Mouse (Mus musculus) neural tube, embryonic 14.5 days (tissue): ENCODE data around the gene Kcnh5. TPM values are rescaled to one million over a fixed set of nuclear protein-coding genes. Genes with fewer than 3 reads are reported as not detected.

Source experiments
- ATAC-seq: fragments of 200-750 bp; cut with Nextera tagmentation; 2 replicates; pipeline ENCODE4 v1.8.0; 2017; ENCODE audit warnings: low read depth, mild to moderate bottlenecking, moderate TSS enrichment, moderate library complexity
- H3K27ac ChIP-seq: fragments of 300-500 bp; sonication (generic); 2 replicates; pipeline ENCODE4 v1.5.1; 2014; ENCODE audit warnings: low read depth, mild to moderate bottlenecking, control low read depth, low read length, moderate library complexity, mixed read lengths
- H3K27me3 ChIP-seq: fragments of 300-500 bp; sonication (generic); 2 replicates; pipeline ENCODE4 v1.6.1; 2014; ENCODE audit warnings: low read length; ENCODE audit not compliant: control insufficient read depth, insufficient read depth
- H3K36me3 ChIP-seq: fragments of 300-500 bp; sonication (generic); 2 replicates; pipeline ENCODE4 v1.6.1; 2014; ENCODE audit warnings: low read length, mixed read lengths; ENCODE audit not compliant: control insufficient read depth, insufficient read depth
- H3K4me1 ChIP-seq: fragments of 300-500 bp; sonication (generic); 2 replicates; pipeline ENCODE4 v1.6.1; 2014; ENCODE audit warnings: low read length; ENCODE audit not compliant: control insufficient read depth, insufficient read depth
- H3K4me2 ChIP-seq: fragments of 300-500 bp; sonication (generic); 2 replicates; pipeline ENCODE4 v1.6.1; 2014; ENCODE audit warnings: mild to moderate bottlenecking, low read depth, low read length, control low read depth
- H3K4me3 ChIP-seq: fragments of 300-500 bp; sonication (generic); 2 replicates; pipeline ENCODE4 v1.5.1; 2014; ENCODE audit warnings: low read depth, low read length, control low read depth, mixed read lengths
- H3K9ac ChIP-seq: fragments of 300-500 bp; sonication (generic); replicated peaks from 2 replicates; pipeline ENCODE4 v1.6.1; 2014; ENCODE audit warnings: low read depth, mild to moderate bottlenecking, control low read depth, low read length, mixed read lengths
- H3K9me3 ChIP-seq: fragments of 300-500 bp; sonication (generic); 2 replicates; pipeline ENCODE4 v1.6.1; 2016; ENCODE audit warnings: low read length; ENCODE audit not compliant: control insufficient read depth
- WGBS: fragments of 180-500 bp; shearing (Covaris S2); extraction: QIAGEN DNeasy Blood & Tissue Kit; methylation state at CpG from one replicate; pipeline ENCODE4 v1.1.7; 2014; 5-methylcytosine and 5-hydroxymethylcytosine counted together
- polyA plus RNA-seq: library from polyadenylated mRNA; unstranded; fragments of >200 nt; fragmentation: Nextera tagmentation; extraction: Ambion mirVana; gene quantifications from 2 replicates; pipeline ENCODE4 v1.2.1, GENCODE M21; 2014

Kcnh5 gene
- polyA plus RNA-seq, 1 experiment from 2014 or later: 6.3 TPM

GRCm38 (mm10) chr12:74898211-74898610 lies 278.9 kb downstream of the Kcnh5 start:
- ATAC-seq: no peak
- Histone ChIP-seq H3K4me3 (no peak overlapping the region), H3K4me2 (no peak overlapping the region), H3K4me1 (no peaks in the 10 kb centered on the region), H3K9ac (no peak overlapping the region), H3K27ac (no peak overlapping the region), H3K36me3 (no peaks in the 10 kb centered on the region), H3K9me3 (no peaks in the 10 kb centered on the region), H3K27me3 (no peaks in the 10 kb centered on the region)
- WGBS: 92% methylated on average over 9 of the region's 9 CpGs

- 90% methylated on average over 11 of the region's 11 CpGs for WGBS
These were observed 282.2 kb downstream of the Kcnh5 start for GRCm38 (mm10) chr12:74894870-74895423.

GRCm38 (mm10) chr12:74889419-74889818 lies 287.7 kb downstream of the Kcnh5 start:
- no peak overlapping the region for H3K4me3 ChIP-seq
- H3K27me3 ChIP-seq: no peaks in the 10 kb centered on the region
- ATAC-seq: no peak
- 66% methylated on average over 3 of the region's 3 CpGs for WGBS
- H3K9me3 ChIP-seq: no peaks in the 10 kb centered on the region
- H3K9ac ChIP-seq: no peak overlapping the region
- no peak overlapping the region for H3K27ac ChIP-seq
- H3K4me2 ChIP-seq: no peak overlapping the region
- H3K36me3 ChIP-seq: no peaks in the 10 kb centered on the region
- no peaks in the 10 kb centered on the region for H3K4me1 ChIP-seq

More at GRCm38 (mm10) chr12:74894870-74895423, 282.2 kb downstream of the Kcnh5 start:
- no peak for ATAC-seq
- no peaks in the 10 kb centered on the region for H3K9me3 ChIP-seq
- H3K27me3 ChIP-seq: no peaks in the 10 kb centered on the region
- no peak overlapping the region for H3K9ac ChIP-seq
- no peak overlapping the region for H3K4me2 ChIP-seq
- H3K4me3 ChIP-seq: no peak overlapping the region
- H3K4me1 ChIP-seq: no peaks in the 10 kb centered on the region
- H3K27ac ChIP-seq: no peak overlapping the region
- no peaks in the 10 kb centered on the region for H3K36me3 ChIP-seq

- no peak for ATAC-seq
- H3K9ac ChIP-seq: no peak overlapping the region
- no peak overlapping the region for H3K4me2 ChIP-seq
- H3K9me3 ChIP-seq: no peaks in the 10 kb centered on the region
- no peaks in the 10 kb centered on the region for H3K36me3 ChIP-seq
- H3K27ac ChIP-seq: no peak overlapping the region
- H3K27me3 ChIP-seq: no peaks in the 10 kb centered on the region
- H3K4me3 ChIP-seq: no peak overlapping the region
- WGBS: 97% methylated on average over 1 of the region's 1 CpGs
- H3K4me1 ChIP-seq: no peaks in the 10 kb centered on the region
These were observed 290.1 kb downstream of the Kcnh5 start for GRCm38 (mm10) chr12:74887064-74887463.

GRCm38 (mm10) chr12:74881344-74881743 lies 295.8 kb downstream of the Kcnh5 start:
- WGBS: 91% methylated on average over 6 of the region's 6 CpGs
- ATAC-seq: no peak
- H3K27me3 ChIP-seq: no peaks in the 10 kb centered on the region
- H3K9me3 ChIP-seq: no peaks in the 10 kb centered on the region
- no peaks in the 10 kb centered on the region for H3K4me1 ChIP-seq
- H3K36me3 ChIP-seq: no peaks in the 10 kb centered on the region
- no peak overlapping the region for H3K4me3 ChIP-seq
- H3K9ac ChIP-seq: no peak overlapping the region
- no peak overlapping the region for H3K27ac ChIP-seq
- H3K4me2 ChIP-seq: no peak overlapping the region

- H3K4me2 ChIP-seq: no peak overlapping the region
- H3K9ac ChIP-seq: no peak overlapping the region
- H3K36me3 ChIP-seq: no peaks in the 10 kb centered on the region
- no peaks in the 10 kb centered on the region for H3K9me3 ChIP-seq
- no peaks in the 10 kb centered on the region for H3K4me1 ChIP-seq
- H3K27ac ChIP-seq: no peak overlapping the region
- 73% methylated on average over 2 of the region's 2 CpGs for WGBS
- H3K27me3 ChIP-seq: no peaks in the 10 kb centered on the region
- no peak overlapping the region for H3K4me3 ChIP-seq
- no peak for ATAC-seq
These were observed 321.5 kb downstream of the Kcnh5 start for GRCm38 (mm10) chr12:74855666-74856065.

GRCm38 (mm10) chr12:74854263-74854662 lies 322.9 kb downstream of the Kcnh5 start:
- Histone ChIP-seq H3K4me2 (no peak overlapping the region), H3K4me1 (no peaks in the 10 kb centered on the region), H3K27me3 (no peaks in the 10 kb centered on the region), H3K4me3 (no peak overlapping the region), H3K36me3 (no peaks in the 10 kb centered on the region), H3K9ac (no peak overlapping the region), H3K27ac (no peak overlapping the region), H3K9me3 (no peaks in the 10 kb centered on the region)
- no peak for ATAC-seq
- WGBS: 78% methylated on average over 1 of the region's 1 CpGs

GRCm38 (mm10) chr12:74850323-74850722 lies 326.8 kb downstream of the Kcnh5 start:
- Histone ChIP-seq H3K27me3 (no peaks in the 10 kb centered on the region), H3K27ac (no peak overlapping the region), H3K9ac (no peak overlapping the region), H3K4me3 (no peak overlapping the region), H3K4me2 (no peak overlapping the region), H3K36me3 (no peaks in the 10 kb centered on the region), H3K4me1 (no peaks in the 10 kb centered on the region), H3K9me3 (no peaks in the 10 kb centered on the region)
- WGBS: 34% methylated on average over 2 of the region's 2 CpGs
- ATAC-seq: no peak

- Histone ChIP-seq H3K4me3 (no peak overlapping the region), H3K4me2 (no peak overlapping the region), H3K4me1 (no peaks in the 10 kb centered on the region), H3K27ac (no peak overlapping the region), H3K27me3 (no peaks in the 10 kb centered on the region), H3K9me3 (no peaks in the 10 kb centered on the region), H3K36me3 (no peaks in the 10 kb centered on the region), H3K9ac (no peak overlapping the region)
- no peak for ATAC-seq
- WGBS: 88% methylated on average over 4 of the region's 4 CpGs
These were observed 327.2 kb downstream of the Kcnh5 start for GRCm38 (mm10) chr12:74849912-74850311.
